Mouse (Mus musculus) stomach, postnatal 0 days (tissue): ENCODE data around the gene Sesn2.

Experiments used
- CTCF ChIP-seq: IDR thresholded peaks from 2 replicates; pipeline ENCODE4 v1.5.1; 2016; ENCODE audit warnings: antibody characterized with exemption, low read depth, mild to moderate bottlenecking, moderate library complexity
- EP300 ChIP-seq: optimal IDR thresholded peaks from 2 replicates; pipeline ENCODE3; 2016; ENCODE audit warnings: antibody characterized with exemption

GRCm38 (mm10) chr4:132463430-132464254, 46.7 kb downstream of the Sesn2 start, which contains the start of gene Med18:
- TF ChIP-seq CTCF (peak; percentile 71), EP300 (no peak)
